Comparison of ENCODE assay signal across 12 mouse cellular contexts in genomic region chr7:140973396-140974165, GRCm38 (mm10). TPM values are rescaled to one million over a fixed set of nuclear protein-coding genes. Genes with fewer than 3 reads are reported as not detected.
A peak's percentile ranks its signal among the peaks of the same experiment; 100 is the strongest.
DNase-seq lines count a peak whose midpoint lies in the region; ATAC-seq and TF ChIP-seq lines count a peak whose summit lies in the region.
"Had no signal": no experiment of that assay in that cellular context is flagged by ENCODE, and none has a peak within 500 bp of the region (broad histone marks: within the 10 kb centered on the region; RNA-seq: fewer than 3 reads in every experiment).

No protein-coding gene starts in this region.

- 0 out of 2 replicates have a peak overlapping the region, but pooled peaks have one; percentile 18 for H3K9ac ChIP-seq in CH12.LX (ENCODE audit: insufficient read depth, low read depth)
- no peak overlapping the region for H3K9ac ChIP-seq in embryonic facial prominence, embryonic 13.5 days
- no peak overlapping the region for H3K9ac ChIP-seq in limb, embryonic 15.5 days
- H3K9ac ChIP-seq: liver, embryonic 15.5 days had no signal

- TF ChIP-seq POLR2A in CH12.LX (IDR thresholded peaks at IDR 0.05; ENCODE audit: low read depth, low read length) = peak; percentile 29; the same call in 1 of the 2 replicates

- intact Hi-C loops in heart, postnatal 10 days (cut with DNase I) = loop anchor here (5.0 kb wide), 1 partner anchor 34 kb away; no protein-coding TSS in a partner anchor
- intact Hi-C loops in left cerebral cortex, postnatal 10 days (cut with DNase I) = no loop called here

- peaks cover 13 to 63% of the 10 kb centered on the region in 2 experiments for H3K4me1 ChIP-seq in CH12.LX (ENCODE audit: control insufficient read depth in 1 of 2, insufficient read depth in 2 of 2)
- peaks cover 39% of the 10 kb centered on the region for H3K4me1 ChIP-seq in embryonic facial prominence, embryonic 13.5 days
- peaks cover 40% of the 10 kb centered on the region for H3K4me1 ChIP-seq in limb, embryonic 15.5 days
- H3K4me1 ChIP-seq in heart, embryonic 10.5 days = peaks cover 28% of the 10 kb centered on the region

- peak overlapping the region; percentile 42; the same call in 1 of the 2 replicates for H3K4me2 ChIP-seq in CH12.LX (ENCODE audit: insufficient read depth, low read depth, poor library complexity, severe bottlenecking)
- no peak overlapping the region for H3K4me2 ChIP-seq in embryonic facial prominence, embryonic 13.5 days
- H3K4me2 ChIP-seq in limb, embryonic 15.5 days = no peak overlapping the region
- H3K4me2 ChIP-seq: liver, embryonic 15.5 days had no signal

- TF ChIP-seq RAD21 in CH12.LX (IDR thresholded peaks at IDR 0.05; ENCODE audit: low read depth, low read length) = no peak; the same call in none of the 2 replicates

- ATAC-seq in embryonic facial prominence, embryonic 13.5 days (ENCODE audit: insufficient number of reproducible peaks, insufficient read depth, low FRiP score, low TSS enrichment, low read depth) = no peak
- no peak for ATAC-seq in limb, embryonic 15.5 days (ENCODE audit: insufficient number of reproducible peaks, low FRiP score, low TSS enrichment, low read depth)

- no peaks in the 10 kb centered on the region for H3K36me3 ChIP-seq in CH12.LX (replicated peaks in 1 of 2; ENCODE audit: control insufficient read depth in 1 of 2, insufficient read depth in 1 of 2, low read length in 1 of 2)
- no peaks in the 10 kb centered on the region for H3K36me3 ChIP-seq in embryonic facial prominence, embryonic 13.5 days
- H3K36me3 ChIP-seq in limb, embryonic 15.5 days = no peaks in the 10 kb centered on the region
- H3K36me3 ChIP-seq in heart, embryonic 10.5 days = no peaks in the 10 kb centered on the region
- H3K36me3 ChIP-seq: forebrain, embryonic 10.5 days; liver, embryonic 15.5 days had no signal

- DNase-seq in heart, adult 11 months = peak; percentile 89
- DNase-seq in heart, postnatal 10 days = no peak
- DNase-seq in CH12.LX (ENCODE audit: extremely low read depth) = peak; percentile 68
- DNase-seq in thymus, postnatal 36 days = no peak
- DNase-seq in left cerebral cortex, postnatal 10 days (ENCODE audit: extremely low spot score in 1 of 2, low spot score in 2 of 2) = no peak
- DNase-seq in heart, embryonic 10.5 days (ENCODE audit: low spot score) = no peak

- dilution Hi-C loops in CH12.LX (cut with MboI; ENCODE audit: extremely low pct_ligation_motif_present, extremely low pct_unique_long_range_greater_than_20kb, low sequenced_read_pairs) = no loop called here

- no peak for TF ChIP-seq CTCF in CH12.LX (conservative IDR thresholded peaks at IDR 0.05 in 1 of 2, IDR thresholded peaks at IDR 0.05 in 1 of 2; ENCODE audit: low read depth in 2 of 2, low read length in 2 of 2)

- H3K27me3 ChIP-seq in CH12.LX (replicated peaks) = no peaks in the 10 kb centered on the region
- no peaks in the 10 kb centered on the region for H3K27me3 ChIP-seq in embryonic facial prominence, embryonic 13.5 days
- no peaks in the 10 kb centered on the region for H3K27me3 ChIP-seq in limb, embryonic 15.5 days
- H3K27me3 ChIP-seq in heart, embryonic 10.5 days (ENCODE audit: insufficient read depth, poor library complexity, severe bottlenecking) = peaks cover 56% of the 10 kb centered on the region
- H3K27me3 ChIP-seq: liver, embryonic 15.5 days had no signal

- peak; percentile 65; the same call in 1 of the 2 replicates for TF ChIP-seq EP300 in CH12.LX (IDR thresholded peaks at IDR 0.05; ENCODE audit: low read length)

- H3K4me3 ChIP-seq in CH12.LX (replicated peaks in 1 of 3; ENCODE audit: low read depth in 2 of 3, low read length in 2 of 3, poor library complexity in 1 of 3) = no peak overlapping the region
- no peak overlapping the region for H3K4me3 ChIP-seq in embryonic facial prominence, embryonic 13.5 days
- no peak overlapping the region for H3K4me3 ChIP-seq in limb, embryonic 15.5 days
- no peak overlapping the region for H3K4me3 ChIP-seq in heart, embryonic 10.5 days
- H3K4me3 ChIP-seq: forebrain, embryonic 10.5 days; liver, embryonic 15.5 days had no signal

- 25% methylated on average over 14 of the region's 14 CpGs for whole genome bisulfite sequencing in embryonic facial prominence, embryonic 13.5 days
- 22% methylated on average over 14 of the region's 14 CpGs for WGBS in limb, embryonic 15.5 days
- WGBS in heart, embryonic 10.5 days = 39% methylated on average over 14 of the region's 14 CpGs

- H3K9me3 ChIP-seq in CH12.LX (replicated peaks; ENCODE audit: low read length) = no peaks in the 10 kb centered on the region
- H3K9me3 ChIP-seq in embryonic facial prominence, embryonic 13.5 days = no peaks in the 10 kb centered on the region
- no peaks in the 10 kb centered on the region for H3K9me3 ChIP-seq in limb, embryonic 15.5 days
- H3K9me3 ChIP-seq in heart, embryonic 10.5 days = no peaks in the 10 kb centered on the region
- H3K9me3 ChIP-seq: forebrain, embryonic 10.5 days; liver, embryonic 15.5 days had no signal

- no peaks in the 10 kb centered on the region for H3K79me2 ChIP-seq in CH12.LX (replicated peaks; ENCODE audit: control insufficient read depth, extremely low read depth, insufficient read depth, poor library complexity, severe bottlenecking)

- in situ Hi-C loops in CH12.LX (cut with MboI; ENCODE audit: low pct_ligation_motif_present, low pct_unique_long_range_greater_than_20kb, low sequenced_read_pairs) = no loop called here

- H3K27ac ChIP-seq in CH12.LX (ENCODE audit: insufficient read depth, low read depth) = peak overlapping the region; percentile 56
- peak overlapping the region; percentile 79 for H3K27ac ChIP-seq in embryonic facial prominence, embryonic 13.5 days
- peak overlapping the region; percentile 84 for H3K27ac ChIP-seq in limb, embryonic 15.5 days
- no peak overlapping the region for H3K27ac ChIP-seq in heart, embryonic 10.5 days
- H3K27ac ChIP-seq: forebrain, embryonic 10.5 days; liver, embryonic 15.5 days had no signal

TF ChIP-seq in CH12.LX, 34 proteins besides CTCF, POLR2A, EP300 and RAD21 (continues in another document):
- peak; percentile 95 for TF ChIP-seq BHLHE40 (IDR thresholded peaks at IDR 0.05; ENCODE audit: low read depth, low read length)
- TF ChIP-seq MAX (IDR thresholded peaks at IDR 0.05; ENCODE audit: low read length) = 0 out of 2 replicates have a peak, but pooled peaks have one; percentile 37
- peak; percentile 68 for TF ChIP-seq CHD2 (IDR thresholded peaks at IDR 0.05; ENCODE audit: low read length)
- TF ChIP-seq TCF12 (IDR thresholded peaks at IDR 0.05; ENCODE audit: low read depth, low read length) = peak; percentile 62; the same call in 1 of the 2 replicates
- no peak for TF ChIP-seq GABPA (IDR thresholded peaks at IDR 0.05; ENCODE audit: insufficient replicate concordance, low read depth, low read length)
- 0 out of 2 replicates have a peak, but pooled peaks have one; percentile 13 for TF ChIP-seq JUND (conservative IDR thresholded peaks at IDR 0.05; ENCODE audit: low read depth, low read length)

RNA-seq across cellular contexts. Expression of gene Ifitm1, which starts 6.6 kb away (rescaled TPM):
- total RNA-seq in heart, postnatal 10 days (2021) = 1 to 10 TPM; 2.4 to 3.8 TPM
- total RNA-seq in CH12.LX (2012; rRNA removed) = 55.5 and 62.0 TPM in 2 replicates
- 32.9 and 33.6 TPM in 2 replicates for total RNA-seq in CH12.LX (2014; rRNA removed)
- polyA plus RNA-seq in CH12.LX (2012; ENCODE audit: insufficient read length, low read depth) = 10.9 and 14.8 TPM in 2 replicates
- polyA plus RNA-seq in embryonic facial prominence, embryonic 13.5 days (2015; fragmentation: Nextera tagmentation; extraction: Ambion mirVana) = 91.5 and 101 TPM in 2 replicates
- 71.7 and 74.6 TPM in 2 replicates for polyA plus RNA-seq in limb, embryonic 15.5 days (2015; fragmentation: Nextera tagmentation; extraction: Ambion mirVana)
- total RNA-seq in left cerebral cortex, postnatal 10 days (2021) = 1 to 10 TPM; 3.2 to 3.3 TPM
- 3.6 and 12.5 TPM in 2 replicates for polyA plus RNA-seq in heart, embryonic 10.5 days (2016; fragmentation: Nextera tagmentation; extraction: Ambion mirVana)

RNA-seq across cellular contexts. Expression of gene Ifitm2, which starts 17.8 kb away (rescaled TPM):
- total RNA-seq in heart, postnatal 10 days (2021) = 100 to 1,000 TPM; 168 to 187 TPM
- total RNA-seq in CH12.LX (2012; rRNA removed) = 128 and 136 TPM in 2 replicates
- total RNA-seq in CH12.LX (2014; rRNA removed) = 314 and 381 TPM in 2 replicates
- polyA plus RNA-seq in CH12.LX (2012; ENCODE audit: insufficient read length, low read depth) = 159 and 213 TPM in 2 replicates
- polyA plus RNA-seq in embryonic facial prominence, embryonic 13.5 days (2015; fragmentation: Nextera tagmentation; extraction: Ambion mirVana) = 1,314 and 1,591 TPM in 2 replicates
- 1,488 and 1,547 TPM in 2 replicates for polyA plus RNA-seq in limb, embryonic 15.5 days (2015; fragmentation: Nextera tagmentation; extraction: Ambion mirVana)
- total RNA-seq in left cerebral cortex, postnatal 10 days (2021) = 10 to 100 TPM; 18.0 to 20.0 TPM
- polyA plus RNA-seq in heart, embryonic 10.5 days (2016; fragmentation: Nextera tagmentation; extraction: Ambion mirVana) = 402 and 508 TPM in 2 replicates

RNA-seq across cellular contexts. Expression of gene Gm45717, which starts 17.8 kb away (rescaled TPM):
- not detected for total RNA-seq in heart, postnatal 10 days (2021)
- not detected in 2 replicates for total RNA-seq in CH12.LX (2012; rRNA removed)
- total RNA-seq in CH12.LX (2014; rRNA removed) = not detected in 2 replicates
- not detected in 2 replicates for polyA plus RNA-seq in CH12.LX (2012; ENCODE audit: insufficient read length, low read depth)
- 1.1 TPM in 1 of 2 replicates, not detected in the other for polyA plus RNA-seq in embryonic facial prominence, embryonic 13.5 days (2015; fragmentation: Nextera tagmentation; extraction: Ambion mirVana)
- 0.47 TPM in 1 of 2 replicates, not detected in the other for polyA plus RNA-seq in limb, embryonic 15.5 days (2015; fragmentation: Nextera tagmentation; extraction: Ambion mirVana)
- not detected for total RNA-seq in left cerebral cortex, postnatal 10 days (2021)
- polyA plus RNA-seq in heart, embryonic 10.5 days (2016; fragmentation: Nextera tagmentation; extraction: Ambion mirVana) = not detected in 2 replicates
- total RNA-seq: heart, postnatal 25 days had no signal
- polyA plus RNA-seq: liver, embryonic 15.5 days; testis, adult 2 months had no signal

RNA-seq across cellular contexts. Expression of gene Ifitm5, which starts 23.5 kb away (rescaled TPM):
- 1 to 10 TPM in 1 of 2 experiments, not detected in 1; 1.1 TPM for total RNA-seq in heart, postnatal 10 days (2021)
- 0.68 and 0.76 TPM in 2 replicates for total RNA-seq in CH12.LX (2012; rRNA removed)
- not detected in 2 replicates for total RNA-seq in CH12.LX (2014; rRNA removed)
- polyA plus RNA-seq in CH12.LX (2012; ENCODE audit: insufficient read length, low read depth) = 0.55 and 0.71 TPM in 2 replicates
- polyA plus RNA-seq in embryonic facial prominence, embryonic 13.5 days (2015; fragmentation: Nextera tagmentation; extraction: Ambion mirVana) = 32.4 and 56.7 TPM in 2 replicates
- 46.1 and 62.9 TPM in 2 replicates for polyA plus RNA-seq in limb, embryonic 15.5 days (2015; fragmentation: Nextera tagmentation; extraction: Ambion mirVana)
- total RNA-seq in left cerebral cortex, postnatal 10 days (2021) = not detected
- 1.8 and 2.3 TPM in 2 replicates for polyA plus RNA-seq in heart, embryonic 10.5 days (2016; fragmentation: Nextera tagmentation; extraction: Ambion mirVana)

RNA-seq across cellular contexts. Expression of gene Pgghg, which starts 32.4 kb away (rescaled TPM):
- total RNA-seq in heart, postnatal 10 days (2021) = 1 to 10 TPM; 7.7 to 8.6 TPM
- total RNA-seq in CH12.LX (2012; rRNA removed) (3.3 and 3.7 TPM in 2 replicates), CH12.LX (2014; rRNA removed) (3.2 and 4.0 TPM in 2 replicates)
- polyA plus RNA-seq in CH12.LX (2012; ENCODE audit: insufficient read length, low read depth) = 3.1 and 3.6 TPM in 2 replicates
- polyA plus RNA-seq in embryonic facial prominence, embryonic 13.5 days (2015; fragmentation: Nextera tagmentation; extraction: Ambion mirVana) = 25.1 and 25.7 TPM in 2 replicates
- polyA plus RNA-seq in limb, embryonic 15.5 days (2015; fragmentation: Nextera tagmentation; extraction: Ambion mirVana) = 23.1 and 24.9 TPM in 2 replicates
- total RNA-seq in left cerebral cortex, postnatal 10 days (2021) = 1 to 10 TPM; 2.4 to 3.9 TPM
- 13.7 and 16.1 TPM in 2 replicates for polyA plus RNA-seq in heart, embryonic 10.5 days (2016; fragmentation: Nextera tagmentation; extraction: Ambion mirVana)

Comparison
In these comparisons a context has a peak if more than half of its experiments do, and no peak if none do; other contexts are left out.
1. DNase-seq: peak in heart, adult 11 months (single experiment) and CH12.LX (single experiment); none in heart, postnatal 10 days (0 of 2), thymus, postnatal 36 days (0 of 2), left cerebral cortex, postnatal 10 days (0 of 2) and heart, embryonic 10.5 days (single experiment).